Mouse (Mus musculus) neural tube, embryonic 11.5 days (tissue): ENCODE data around the gene Sh2d7. TPM values are rescaled to one million over a fixed set of nuclear protein-coding genes. Genes with fewer than 3 reads are reported as not detected.
A peak's percentile ranks its signal among the peaks of the same experiment; 100 is the strongest.

Source experiments
- ATAC-seq: fragments of 200-750 bp; cut with Nextera tagmentation; 2 replicates; pipeline ENCODE4 v1.8.0; 2017; ENCODE audit warnings: moderate number of reproducible peaks, mild to moderate bottlenecking, moderate TSS enrichment, moderate library complexity; ENCODE audit not compliant: insufficient read depth, low FRiP score, low TSS enrichment
- DNase-seq: peaks from one replicate; pipeline ENCODE4 v3.0.0-alpha.2; 2015; ENCODE audit warnings: low spot score
- H3K27ac ChIP-seq: fragments of 300-500 bp; sonication (generic); 2 replicates; pipeline ENCODE4 v1.5.1; 2014; ENCODE audit warnings: low read depth, mild to moderate bottlenecking, low read length
- H3K27me3 ChIP-seq: fragments of 300-500 bp; sonication (generic); 2 replicates; pipeline ENCODE4 v1.6.1; 2014; ENCODE audit warnings: mild to moderate bottlenecking, low read length, mixed read lengths; ENCODE audit not compliant: control insufficient read depth, insufficient read depth
- H3K36me3 ChIP-seq: fragments of 300-500 bp; sonication (generic); 2 replicates; pipeline ENCODE4 v1.6.1; 2014; ENCODE audit warnings: mild to moderate bottlenecking, low read length, moderate library complexity, mixed read lengths; ENCODE audit not compliant: control insufficient read depth, insufficient read depth
- H3K4me1 ChIP-seq: fragments of 300-500 bp; sonication (generic); 2 replicates; pipeline ENCODE4 v1.6.1; 2014; ENCODE audit warnings: low read length, mixed read lengths; ENCODE audit not compliant: control insufficient read depth, insufficient read depth
- H3K4me2 ChIP-seq: fragments of 300-500 bp; sonication (generic); 2 replicates; pipeline ENCODE4 v1.6.1; 2014; ENCODE audit warnings: low read depth, mild to moderate bottlenecking, moderate library complexity
- H3K4me3 ChIP-seq: fragments of 300-500 bp; sonication (generic); 2 replicates; pipeline ENCODE4 v1.5.1; 2014; ENCODE audit warnings: low read depth, low read length
- H3K9ac ChIP-seq: fragments of 300-500 bp; sonication (generic); 2 replicates; pipeline ENCODE4 v1.6.1; 2014; ENCODE audit warnings: mild to moderate bottlenecking, low read length
- H3K9me3 ChIP-seq: fragments of 300-500 bp; sonication (generic); 2 replicates; pipeline ENCODE4 v1.6.1; 2016; ENCODE audit warnings: low read length; ENCODE audit not compliant: control insufficient read depth
- WGBS: fragments of 180-500 bp; shearing (Covaris S2); extraction: QIAGEN DNeasy Blood & Tissue Kit; methylation state at CpG from one replicate; pipeline ENCODE4 v1.1.7; 2014; 5-methylcytosine and 5-hydroxymethylcytosine counted together
- polyA plus RNA-seq: library from polyadenylated mRNA; unstranded; fragments of >200 nt; fragmentation: Nextera tagmentation; extraction: Ambion mirVana; gene quantifications from 2 replicates; pipeline ENCODE4 v1.2.1, GENCODE M21; 2014

Gene Sh2d7
- polyA plus RNA-seq, 1 experiment from 2014 or later, result not detected

- Histone ChIP-seq H3K4me1 (peaks cover 2% of the 10 kb centered on the region; the same call in 1 of the 2 replicates), H3K9ac (no peak overlapping the region), H3K27me3 (peaks cover 5% of the 10 kb centered on the region), H3K4me2 (peak overlapping the region; percentile 7; the same call in 1 of the 2 replicates), H3K4me3 (no peak overlapping the region), H3K36me3 (no peaks in the 10 kb centered on the region), H3K9me3 (no peaks in the 10 kb centered on the region), H3K27ac (no peak overlapping the region)
- DNase-seq (no peak), ATAC-seq (no peak)
- WGBS, result 12% methylated on average over 12 of the region's 12 CpGs
Measured at GRCm38 (mm10) chr9:54502873-54503272, 35.9 kb upstream of the Sh2d7 start.

- 76% methylated on average over 2 of the region's 2 CpGs for WGBS
Measured at GRCm38 (mm10) chr9:54515991-54516390, 22.8 kb upstream of the Sh2d7 start.

GRCm38 (mm10) chr9:54518921-54519320 is 19.9 kb upstream of the Sh2d7 start:
- Histone ChIP-seq H3K9ac (no peak overlapping the region), H3K4me3 (no peak overlapping the region), H3K36me3 (no peaks in the 10 kb centered on the region), H3K4me2 (no peak overlapping the region), H3K27ac (no peak overlapping the region), H3K9me3 (no peaks in the 10 kb centered on the region), H3K4me1 (no peaks in the 10 kb centered on the region), H3K27me3 (no peaks in the 10 kb centered on the region)
- WGBS, result 67% methylated on average over 7 of the region's 7 CpGs
- no peak for ATAC-seq
- no peak for DNase-seq

More at GRCm38 (mm10) chr9:54515991-54516390, 22.8 kb upstream of the Sh2d7 start:
- Histone ChIP-seq H3K4me1 (no peaks in the 10 kb centered on the region), H3K9me3 (no peaks in the 10 kb centered on the region), H3K27ac (no peak overlapping the region), H3K9ac (no peak overlapping the region), H3K4me3 (no peak overlapping the region), H3K4me2 (no peak overlapping the region), H3K36me3 (no peaks in the 10 kb centered on the region), H3K27me3 (no peaks in the 10 kb centered on the region)
- DNase-seq (no peak), ATAC-seq (no peak)

- H3K4me2 ChIP-seq, result no peak overlapping the region
- no peaks in the 10 kb centered on the region for H3K9me3 ChIP-seq
- no peak overlapping the region for H3K9ac ChIP-seq
- no peak for ATAC-seq
- 82% methylated on average over 4 of the region's 4 CpGs for WGBS
- no peak overlapping the region for H3K4me3 ChIP-seq
- no peak overlapping the region for H3K27ac ChIP-seq
- H3K4me1 ChIP-seq, result no peaks in the 10 kb centered on the region
- H3K36me3 ChIP-seq, result no peaks in the 10 kb centered on the region
- DNase-seq, result no peak
- H3K27me3 ChIP-seq, result no peaks in the 10 kb centered on the region
Measured at GRCm38 (mm10) chr9:54520286-54520685, 18.5 kb upstream of the Sh2d7 start.

GRCm38 (mm10) chr9:54527694-54528093 is 11.1 kb upstream of the Sh2d7 start:
- no peaks in the 10 kb centered on the region for H3K4me1 ChIP-seq
- H3K4me2 ChIP-seq, result no peak overlapping the region
- 80% methylated on average over 7 of the region's 7 CpGs for WGBS

GRCm38 (mm10) chr9:54529950-54530349 is 8.8 kb upstream of the Sh2d7 start:
- no peak overlapping the region for H3K4me3 ChIP-seq
- H3K4me2 ChIP-seq, result no peak overlapping the region
- H3K9ac ChIP-seq, result no peak overlapping the region
- no peaks in the 10 kb centered on the region for H3K9me3 ChIP-seq
- H3K27ac ChIP-seq, result no peak overlapping the region
- DNase-seq (no peak), ATAC-seq (no peak)
- WGBS, result 81% methylated on average over 2 of the region's 2 CpGs
- H3K27me3 ChIP-seq, result no peaks in the 10 kb centered on the region
- H3K36me3 ChIP-seq, result no peaks in the 10 kb centered on the region
- H3K4me1 ChIP-seq, result no peaks in the 10 kb centered on the region

More at GRCm38 (mm10) chr9:54527694-54528093, 11.1 kb upstream of the Sh2d7 start:
- DNase-seq (no peak), ATAC-seq (no peak)
- Histone ChIP-seq H3K27me3 (no peaks in the 10 kb centered on the region), H3K4me3 (no peak overlapping the region), H3K9ac (no peak overlapping the region), H3K27ac (no peak overlapping the region), H3K9me3 (no peaks in the 10 kb centered on the region), H3K36me3 (no peaks in the 10 kb centered on the region)

- Histone ChIP-seq H3K4me1 (no peaks in the 10 kb centered on the region), H3K4me3 (no peak overlapping the region), H3K36me3 (no peaks in the 10 kb centered on the region), H3K9ac (no peak overlapping the region), H3K9me3 (no peaks in the 10 kb centered on the region), H3K4me2 (no peak overlapping the region), H3K27me3 (no peaks in the 10 kb centered on the region), H3K27ac (no peak overlapping the region)
- WGBS, result 88% methylated on average over 6 of the region's 6 CpGs
- no peak for ATAC-seq
- no peak for DNase-seq
Measured at GRCm38 (mm10) chr9:54530836-54531235, 7.9 kb upstream of the Sh2d7 start.

- no peaks in the 10 kb centered on the region for H3K36me3 ChIP-seq
- H3K4me1 ChIP-seq, result no peaks in the 10 kb centered on the region
- no peak overlapping the region for H3K4me3 ChIP-seq
- no peak overlapping the region for H3K9ac ChIP-seq
- H3K27me3 ChIP-seq, result no peaks in the 10 kb centered on the region
- H3K4me2 ChIP-seq, result no peak overlapping the region
- no peak overlapping the region for H3K27ac ChIP-seq
- DNase-seq (no peak), ATAC-seq (no peak)
- no peaks in the 10 kb centered on the region for H3K9me3 ChIP-seq
Measured at GRCm38 (mm10) chr9:54531421-54531820, 7.4 kb upstream of the Sh2d7 start.

- ATAC-seq, result no peak
- Histone ChIP-seq H3K4me2 (no peak overlapping the region), H3K27ac (no peak overlapping the region), H3K9ac (no peak overlapping the region), H3K27me3 (no peaks in the 10 kb centered on the region), H3K9me3 (no peaks in the 10 kb centered on the region), H3K4me1 (no peaks in the 10 kb centered on the region), H3K36me3 (no peaks in the 10 kb centered on the region), H3K4me3 (no peak overlapping the region)
- no peak for DNase-seq
- WGBS, result 92% methylated on average over 2 of the region's 2 CpGs
Measured at GRCm38 (mm10) chr9:54532926-54533325, 5.9 kb upstream of the Sh2d7 start.
